Mouse (Mus musculus): ENCODE measurements around the gene Camkmt. TPM values are rescaled to one million over a fixed set of nuclear protein-coding genes. Genes with fewer than 3 reads are reported as not detected.

The Camkmt gene
- total and polyA plus RNA-seq, 3 experiments: 1.6 to 5.9 TPM; not detected in 1

DNA sequence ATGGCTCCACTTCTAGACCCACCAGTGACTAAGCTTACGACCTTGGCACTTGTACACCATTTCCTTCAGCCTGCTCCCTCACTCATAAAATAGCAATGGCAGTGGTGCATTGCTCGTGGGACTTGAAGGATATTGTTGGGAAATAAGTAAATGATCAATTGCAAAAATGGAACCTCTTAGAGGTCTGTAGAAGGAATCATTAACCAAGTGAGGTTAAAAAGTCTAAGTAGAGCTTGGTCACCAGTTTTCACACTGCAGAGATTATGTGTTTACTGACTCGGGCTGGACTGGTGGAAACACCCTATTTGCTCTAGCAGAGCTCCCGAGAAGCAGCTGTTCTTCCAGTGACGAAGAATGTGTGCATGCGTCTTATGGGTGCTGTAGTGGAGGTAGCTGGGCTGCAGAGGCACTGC, 46.9 kb upstream of the Camkmt start (continued):
- no peak for TF ChIP-seq TBP (IDR thresholded peaks at IDR 0.05; ENCODE audit: low read depth, low read length)

- Histone ChIP-seq H3K36me3 (ENCODE audit: control insufficient read depth in 1 of 2, insufficient read depth in 2 of 2, low read length in 2 of 2) (no peaks in the 10 kb centered on the region), H3K9me3 (replicated peaks; ENCODE audit: insufficient read depth, low read length) (no peaks in the 10 kb centered on the region), H3K79me2 (ENCODE audit: control insufficient read depth, insufficient read depth, low read length, poor library complexity) (no peaks in the 10 kb centered on the region), H3K4me3 (ENCODE audit: control insufficient read depth in 1 of 2, insufficient read depth in 1 of 2, low read depth in 2 of 2, low read length in 2 of 2) (no peak overlapping the region), H3K27me3 (ENCODE audit: control insufficient read depth in 1 of 2, insufficient read depth in 2 of 2, low read length in 2 of 2) (no peaks in the 10 kb centered on the region), H3K4me1 (ENCODE audit: control insufficient read depth in 1 of 2, insufficient read depth in 2 of 2, low read length in 2 of 2) (no peaks in the 10 kb centered on the region), H3K27ac (ENCODE audit: control insufficient read depth, low read depth, low read length) (no peak overlapping the region), H3K9ac (ENCODE audit: control insufficient read depth, low read depth, low read length, poor library complexity, severe bottlenecking) (no peak overlapping the region)
- TF ChIP-seq KAT2A (conservative IDR thresholded peaks at IDR 0.05; ENCODE audit: low read depth, low read length) (no peak), POLR2AphosphoS2 (IDR thresholded peaks at IDR 0.05; ENCODE audit: low read length) (no peak), TCF12 (IDR thresholded peaks at IDR 0.05; ENCODE audit: low read depth, low read length) (no peak), BHLHE40 (IDR thresholded peaks at IDR 0.05; ENCODE audit: borderline replicate concordance, low read depth, low read length) (no peak), NELFE (IDR thresholded peaks at IDR 0.05; ENCODE audit: low read depth, low read length) (no peak), EP300 (IDR thresholded peaks at IDR 0.05; ENCODE audit: low read depth in 1 of 2, low read length in 2 of 2) (no peak), MXI1 (IDR thresholded peaks at IDR 0.05; ENCODE audit: low read depth, low read length) (no peak), TAL1 (IDR thresholded peaks at IDR 0.05; ENCODE audit: low read length) (no peak)
- DNase-seq (ENCODE audit: low read depth, low spot score): no peak
Observed at GRCm38 (mm10) chr17:85044466-85044865, 45.9 kb upstream of the Camkmt start.

- TF ChIP-seq CTCF (IDR thresholded peaks at IDR 0.05 in 2 of 3, conservative IDR thresholded peaks at IDR 0.05 in 1 of 3; ENCODE audit: control insufficient read depth in 1 of 3, insufficient read depth in 1 of 3, low read depth in 2 of 3, low read length in 3 of 3, poor library complexity in 1 of 3, severe bottlenecking in 1 of 3) (0 out of 6 replicates have a peak, but pooled peaks of 2 of the 3 experiments have one; percentile 8 to 9), EP300 (IDR thresholded peaks at IDR 0.05; ENCODE audit: low read depth in 1 of 2, low read length in 2 of 2) (no peak)
- H3K4me1 ChIP-seq (ENCODE audit: control insufficient read depth in 1 of 2, insufficient read depth in 2 of 2, low read length in 2 of 2): no peaks in the 10 kb centered on the region
- H3K27me3 ChIP-seq (ENCODE audit: control insufficient read depth in 1 of 2, insufficient read depth in 2 of 2, low read length in 2 of 2): no peaks in the 10 kb centered on the region
- no peaks in the 10 kb centered on the region for H3K79me2 ChIP-seq (ENCODE audit: control insufficient read depth, insufficient read depth, low read length, poor library complexity)
- H3K27ac ChIP-seq (ENCODE audit: control insufficient read depth, low read depth, low read length): no peak overlapping the region
- no peaks in the 10 kb centered on the region for H3K9me3 ChIP-seq (replicated peaks; ENCODE audit: insufficient read depth, low read length)
- no peak overlapping the region for H3K4me3 ChIP-seq (ENCODE audit: control insufficient read depth in 1 of 2, insufficient read depth in 1 of 2, low read depth in 2 of 2, low read length in 2 of 2)
- DNase-seq (ENCODE audit: low read depth, low spot score): no peak
- H3K9ac ChIP-seq (ENCODE audit: control insufficient read depth, low read depth, low read length, poor library complexity, severe bottlenecking): no peak overlapping the region
- H3K36me3 ChIP-seq (ENCODE audit: control insufficient read depth in 1 of 2, insufficient read depth in 2 of 2, low read length in 2 of 2): no peaks in the 10 kb centered on the region
Observed at GRCm38 (mm10) chr17:85045160-85045559, 45.2 kb upstream of the Camkmt start.

DNA sequence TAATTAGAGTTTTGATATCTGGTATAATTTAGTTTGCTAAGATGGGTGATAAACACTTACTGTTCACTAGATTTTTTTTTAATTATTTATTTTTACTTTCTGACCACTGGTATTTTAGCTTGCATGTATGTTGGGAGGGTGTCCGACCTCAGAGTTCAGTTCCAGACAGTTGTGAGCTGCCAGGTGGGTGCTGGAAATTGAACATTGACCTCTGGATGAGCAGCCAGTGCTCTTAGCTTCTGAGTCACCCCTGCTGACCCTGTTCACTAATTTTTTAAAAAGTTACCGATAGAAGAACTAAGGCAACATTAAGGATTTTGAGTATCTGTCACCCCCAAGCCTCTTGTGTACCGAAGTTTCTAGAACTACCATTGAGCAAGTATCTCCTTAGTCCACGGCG, 42.0 kb upstream of the Camkmt start:
- Histone ChIP-seq H3K4me1 (ENCODE audit: control insufficient read depth in 1 of 2, insufficient read depth in 2 of 2, low read length in 2 of 2) (no peaks in the 10 kb centered on the region), H3K9ac (ENCODE audit: control insufficient read depth, low read depth, low read length, poor library complexity, severe bottlenecking) (no peak overlapping the region), H3K36me3 (ENCODE audit: control insufficient read depth in 1 of 2, insufficient read depth in 2 of 2, low read length in 2 of 2) (no peaks in the 10 kb centered on the region), H3K79me2 (ENCODE audit: control insufficient read depth, insufficient read depth, low read length, poor library complexity) (no peaks in the 10 kb centered on the region), H3K9me3 (replicated peaks; ENCODE audit: insufficient read depth, low read length) (no peaks in the 10 kb centered on the region), H3K27ac (ENCODE audit: control insufficient read depth, low read depth, low read length) (no peak overlapping the region), H3K27me3 (ENCODE audit: control insufficient read depth in 1 of 2, insufficient read depth in 2 of 2, low read length in 2 of 2) (no peaks in the 10 kb centered on the region), H3K4me3 (ENCODE audit: control insufficient read depth in 1 of 2, insufficient read depth in 1 of 2, low read depth in 2 of 2, low read length in 2 of 2) (no peak overlapping the region)
- TF ChIP-seq GATA1 (IDR thresholded peaks at IDR 0.05; ENCODE audit: low read depth, low read length) (no peak), EP300 (IDR thresholded peaks at IDR 0.05; ENCODE audit: low read depth in 1 of 2, low read length in 2 of 2) (no peak), ZMIZ1 (IDR thresholded peaks at IDR 0.05; ENCODE audit: low read depth, low read length) (no peak), SIN3A (IDR thresholded peaks at IDR 0.05; ENCODE audit: low read length) (no peak), KAT2A (conservative IDR thresholded peaks at IDR 0.05; ENCODE audit: low read depth, low read length) (no peak), USF1 (IDR thresholded peaks at IDR 0.05; ENCODE audit: low read depth, low read length) (no peak), TCF12 (IDR thresholded peaks at IDR 0.05; ENCODE audit: low read depth, low read length) (no peak), MEF2A (IDR thresholded peaks at IDR 0.05; ENCODE audit: extremely low read depth, insufficient replicate concordance, low read depth, low read length, poor library complexity, severe bottlenecking) (no peak), CTCF (IDR thresholded peaks at IDR 0.05 in 2 of 3, conservative IDR thresholded peaks at IDR 0.05 in 1 of 3; ENCODE audit: control insufficient read depth in 1 of 3, insufficient read depth in 1 of 3, low read depth in 2 of 3, low read length in 3 of 3, poor library complexity in 1 of 3, severe bottlenecking in 1 of 3) (no peak), E2F4 (IDR thresholded peaks at IDR 0.05; ENCODE audit: borderline replicate concordance, low read depth, low read length) (no peak), HCFC1 (IDR thresholded peaks at IDR 0.05; ENCODE audit: low read depth, low read length) (no peak), TAL1 (IDR thresholded peaks at IDR 0.05; ENCODE audit: low read length) (no peak), USF2 (IDR thresholded peaks at IDR 0.05; ENCODE audit: borderline replicate concordance in 1 of 2, insufficient read depth in 1 of 2, low read depth in 1 of 2, low read length in 2 of 2) (no peak), MAFK (IDR thresholded peaks at IDR 0.05; ENCODE audit: borderline replicate concordance, low read depth, low read length) (no peak), ZKSCAN1 (IDR thresholded peaks at IDR 0.05; ENCODE audit: low read depth, low read length) (no peak), ZNF384 (IDR thresholded peaks at IDR 0.05; ENCODE audit: low read depth, low read length) (no peak), MYB (IDR thresholded peaks at IDR 0.05; ENCODE audit: low read depth, low read length) (no peak), CHD1 (IDR thresholded peaks at IDR 0.05; ENCODE audit: low read depth, low read length) (no peak)
- no peak for DNase-seq (ENCODE audit: low read depth, low spot score)
